Mouse (Mus musculus): Measurements from ENCODE around the gene Ehmt1.
A peak's percentile ranks its signal among the peaks of the same experiment; 100 is the strongest.

Gene Ehmt1

GRCm38 (mm10) chr2:24910481-24910880, 8.9 kb downstream of the Ehmt1 start:
- DNase-seq: no peak

GRCm38 (mm10) chr2:24905653-24906155, 13.7 kb downstream of the Ehmt1 start:
- no peak for DNase-seq

- no peak for DNase-seq
These were observed 14.4 kb downstream of the Ehmt1 start for GRCm38 (mm10) chr2:24904823-24905652.

- no peak for DNase-seq
These were observed 16.4 kb downstream of the Ehmt1 start for GRCm38 (mm10) chr2:24902999-24903398.

GRCm38 (mm10) chr2:24901055-24901454, 18.4 kb downstream of the Ehmt1 start:
- DNase-seq: no peak

GRCm38 (mm10) chr2:24899292-24899691, 20.1 kb downstream of the Ehmt1 start:
- DNase-seq: no peak

GRCm38 (mm10) chr2:24896761-24897160, 22.7 kb downstream of the Ehmt1 start:
- DNase-seq: no peak

GRCm38 (mm10) chr2:24894211-24894610, 25.2 kb downstream of the Ehmt1 start:
- no peak for DNase-seq

- DNase-seq: no peak
These were observed 27.1 kb downstream of the Ehmt1 start for GRCm38 (mm10) chr2:24892318-24892717.

- no peak for DNase-seq
These were observed 28.6 kb downstream of the Ehmt1 start for GRCm38 (mm10) chr2:24890541-24891447.

GRCm38 (mm10) chr2:24888895-24889294, 30.5 kb downstream of the Ehmt1 start:
- no peak for DNase-seq

GRCm38 (mm10) chr2:24880686-24881085, 38.7 kb downstream of the Ehmt1 start:
- no peak for DNase-seq

- no peak for DNase-seq
These were observed 48.5 kb downstream of the Ehmt1 start for GRCm38 (mm10) chr2:24870952-24871351.

- DNase-seq: peak; percentile 9 to 11
These were observed 56.4 kb downstream of the Ehmt1 start for GRCm38 (mm10) chr2:24863010-24863409.

- DNase-seq: no peak
These were observed 67.0 kb downstream of the Ehmt1 start for GRCm38 (mm10) chr2:24852408-24852807.

- DNase-seq: no peak
These were observed 72.9 kb downstream of the Ehmt1 start for GRCm38 (mm10) chr2:24846557-24846956.

- DNase-seq: no peak
These were observed 74.2 kb downstream of the Ehmt1 start for GRCm38 (mm10) chr2:24845256-24845655.

GRCm38 (mm10) chr2:24830614-24831013, 88.8 kb downstream of the Ehmt1 start:
- DNase-seq: no peak

GRCm38 (mm10) chr2:24809746-24810145, 109.7 kb downstream of the Ehmt1 start:
- DNase-seq: no peak

GRCm38 (mm10) chr2:24807691-24808090, 111.7 kb downstream of the Ehmt1 start:
- no peak for DNase-seq

- DNase-seq: no peak
These were observed 112.4 kb downstream of the Ehmt1 start for GRCm38 (mm10) chr2:24807036-24807435.

- no peak for DNase-seq
These were observed 113.3 kb downstream of the Ehmt1 start for GRCm38 (mm10) chr2:24806143-24806542.

GRCm38 (mm10) chr2:24805621-24806020, 113.8 kb downstream of the Ehmt1 start:
- no peak for DNase-seq
